Mouse (Mus musculus) limb, embryonic 14.5 days (tissue): ENCODE results near the gene Gtf2f1. TPM values are rescaled to one million over a fixed set of nuclear protein-coding genes. Genes with fewer than 3 reads are reported as not detected.
"Not testable (repeated sequence)": the region's sequence is repeated elsewhere in the genome, so short reads cannot be mapped to it uniquely, and the experiment has no call there.

ENCODE experiments used
- ATAC-seq: fragments of 200-750 bp; cut with Nextera tagmentation; 2 replicates; pipeline ENCODE4 v1.8.0; 2017; ENCODE audit warnings: low read depth, moderate number of reproducible peaks, moderate TSS enrichment; ENCODE audit not compliant: low FRiP score
- DNase-seq: peaks from one replicate; pipeline ENCODE4 v3.0.0-alpha.2; 2015; ENCODE audit warnings: low spot score
- H3K27ac ChIP-seq: fragments of 300-500 bp; sonication (generic); replicated peaks from 2 replicates; pipeline ENCODE4 v1.5.1; 2014; ENCODE audit warnings: low read depth, mild to moderate bottlenecking, low read length, moderate library complexity, mixed read lengths
- H3K27me3 ChIP-seq: fragments of 300-500 bp; sonication (generic); 2 replicates; pipeline ENCODE4 v1.6.1; 2014; ENCODE audit warnings: low read length, mixed read lengths; ENCODE audit not compliant: control insufficient read depth, insufficient read depth
- H3K36me3 ChIP-seq: fragments of 300-500 bp; sonication (generic); 2 replicates; pipeline ENCODE4 v1.6.1; 2014; ENCODE audit warnings: mild to moderate bottlenecking, low read length, moderate library complexity, mixed read lengths; ENCODE audit not compliant: control insufficient read depth, insufficient read depth
- H3K4me1 ChIP-seq: fragments of 300-500 bp; sonication (generic); 2 replicates; pipeline ENCODE4 v1.6.1; 2014; ENCODE audit warnings: antibody characterized with exemption, low read length, mixed read lengths; ENCODE audit not compliant: control insufficient read depth, insufficient read depth
- H3K4me2 ChIP-seq: fragments of 300-500 bp; sonication (generic); replicated peaks from 2 replicates; pipeline ENCODE4 v1.6.1; 2014; ENCODE audit warnings: low read depth, mild to moderate bottlenecking, low read length, moderate library complexity; ENCODE audit not compliant: severe bottlenecking
- H3K4me3 ChIP-seq: fragments of 300-500 bp; sonication (generic); replicated peaks from 2 replicates; pipeline ENCODE4 v1.5.1; 2014; ENCODE audit warnings: low read length
- H3K9ac ChIP-seq: fragments of 300-500 bp; sonication (generic); 2 replicates; pipeline ENCODE4 v1.6.1; 2014; ENCODE audit warnings: mild to moderate bottlenecking, low read depth, low read length, moderate library complexity; ENCODE audit not compliant: severe bottlenecking
- H3K9me3 ChIP-seq: fragments of 300-500 bp; sonication (generic); 2 replicates; pipeline ENCODE4 v1.6.1; 2016; ENCODE audit warnings: low read length; ENCODE audit not compliant: control insufficient read depth
- POLR2A ChIP-seq: fragments of 200-500 bp; IDR thresholded peaks from 2 replicates; pipeline ENCODE4 v1.8.0; 2012; ENCODE audit warnings: inconsistent platforms, mild to moderate bottlenecking, moderate library complexity, borderline replicate concordance; ENCODE audit not compliant: insufficient read depth, insufficient read length; ENCODE audit errors: extremely low read depth
- WGBS: fragments of 180-500 bp; shearing (Covaris S2); extraction: QIAGEN DNeasy Blood & Tissue Kit; methylation state at CpG from one replicate; pipeline ENCODE4 v1.1.7; 2014; 5-methylcytosine and 5-hydroxymethylcytosine counted together
- polyA plus RNA-seq, 2 experiments: library from polyadenylated mRNA; depleted of rRNA in 1 of 2; stranded (reverse) in 1 of 2; unstranded in 1 of 2; fragments of >200 nt; fragmentation: Nextera tagmentation in 1 of 2; extraction: Ambion mirVana in 1 of 2; gene quantifications; 2 replicates each; pipeline versions ENCODE4 v1.2.1 to v1.2.3; 2012 to 2014

The Gtf2f1 gene
- polyA plus RNA-seq, 2 experiments, result 54.1 to 68.5 TPM

DNA sequence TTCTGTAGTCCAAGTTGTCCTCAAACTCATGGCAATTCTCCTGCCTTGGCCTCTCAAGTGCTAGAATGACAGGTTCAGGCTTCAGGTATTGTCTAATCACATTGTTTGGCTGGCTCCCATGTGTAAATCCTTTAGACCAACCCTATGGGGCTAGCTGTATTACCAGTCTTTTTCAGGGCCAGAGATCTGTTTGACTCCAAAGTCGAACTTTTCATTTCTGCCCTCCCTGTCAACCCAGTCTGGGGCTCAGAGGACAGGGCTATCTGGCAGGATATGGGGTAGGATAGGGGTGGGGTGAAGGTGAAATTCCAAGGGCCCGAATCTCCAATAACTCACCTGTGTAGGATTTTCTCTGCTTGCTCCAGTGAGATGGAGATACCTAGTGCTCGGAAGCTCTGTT lies 45.2 kb upstream of the Gtf2f1 start:
- ATAC-seq (no peak), DNase-seq (no peak)
- Histone ChIP-seq H3K36me3 (0 out of 2 replicates have a peak, but pooled peaks cover 9% of the 10 kb centered on the region), H3K9me3 (no peaks in the 10 kb centered on the region), H3K27ac (no peak overlapping the region), H3K9ac (no peak overlapping the region), H3K4me1 (0 out of 2 replicates have a peak, but pooled peaks cover 7% of the 10 kb centered on the region), H3K4me2 (no peak overlapping the region), H3K27me3 (peaks cover 4% of the 10 kb centered on the region), H3K4me3 (no peak overlapping the region)
- 90% methylated on average over 3 of the region's 3 CpGs for WGBS
- no peak for TF ChIP-seq POLR2A

DNA sequence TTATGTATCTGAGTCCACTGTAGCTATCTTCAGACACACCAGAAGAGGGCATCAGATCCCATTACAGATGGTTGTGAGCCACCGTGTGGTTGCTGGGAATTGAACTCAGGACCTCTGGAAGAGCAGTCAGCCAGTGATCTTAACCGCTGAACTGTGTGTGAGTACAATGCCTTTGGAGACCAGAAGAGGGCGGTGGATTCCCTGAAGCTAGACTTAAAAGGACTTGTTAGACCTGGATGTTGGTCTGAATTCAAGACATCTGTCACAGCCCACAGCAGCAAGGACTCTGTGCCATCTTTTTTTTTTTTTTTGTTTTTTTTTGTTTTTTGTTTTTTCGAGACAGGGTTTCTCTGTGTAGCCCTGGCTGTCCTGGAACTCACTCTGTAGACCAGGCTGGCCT lies 40.6 kb upstream of the Gtf2f1 start:
- H3K27me3 ChIP-seq, ATAC-seq, H3K27ac ChIP-seq, H3K9ac ChIP-seq, DNase-seq, H3K4me3 ChIP-seq, H3K4me2 ChIP-seq, H3K9me3 ChIP-seq, H3K36me3 ChIP-seq, H3K4me1 ChIP-seq: not testable (repeated sequence)
- WGBS, result 88% methylated on average over 3 of the region's 4 CpGs

DNA sequence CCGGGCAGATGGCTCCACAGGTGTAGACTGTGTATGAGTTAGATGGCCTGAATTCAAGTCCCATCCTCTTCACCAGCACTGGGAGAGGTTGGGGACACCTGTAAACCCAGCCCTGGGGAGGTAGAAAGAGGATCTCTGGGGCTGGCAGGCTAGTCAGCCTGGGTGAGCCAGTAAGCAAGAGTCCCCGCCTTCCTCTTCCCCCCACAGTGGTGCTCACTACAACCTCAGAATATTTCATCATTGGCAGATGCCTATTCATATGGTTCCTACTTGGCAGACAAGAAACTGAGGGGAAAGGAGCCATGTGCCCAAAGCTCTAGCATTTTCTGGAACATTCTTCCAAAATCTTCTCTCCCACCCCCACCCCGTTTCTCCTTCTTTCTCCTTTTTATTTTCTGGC lies 37.7 kb upstream of the Gtf2f1 start:
- Histone ChIP-seq H3K9me3 (no peaks in the 10 kb centered on the region), H3K27me3 (no peaks in the 10 kb centered on the region), H3K4me1 (no peaks in the 10 kb centered on the region), H3K27ac (no peak overlapping the region), H3K4me3 (no peak overlapping the region), H3K9ac (no peak overlapping the region), H3K36me3 (peaks cover 9% of the 10 kb centered on the region), H3K4me2 (no peak overlapping the region)
- no peak for ATAC-seq
- no peak for DNase-seq
- WGBS, result 100% methylated on average over 3 of the region's 3 CpGs
- TF ChIP-seq POLR2A, result no peak

DNA sequence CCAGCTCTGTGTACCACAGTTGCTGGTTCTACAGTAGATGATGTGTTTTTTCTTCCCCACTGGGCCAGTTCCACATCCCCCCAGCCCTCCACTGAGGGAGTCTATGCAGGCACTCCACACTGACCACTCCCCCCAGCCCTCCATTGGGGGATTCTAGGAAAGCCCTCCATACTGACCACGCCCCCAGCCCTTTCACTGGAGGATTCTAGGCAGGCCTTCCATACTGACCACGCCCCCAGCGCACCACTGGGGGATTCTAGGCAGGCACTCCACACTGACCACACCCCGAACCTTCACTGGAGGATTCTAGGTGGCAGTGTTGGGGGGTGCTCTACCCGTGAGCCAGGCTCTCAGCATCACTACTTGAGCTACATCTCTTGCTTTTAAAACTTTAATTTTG lies 36.3 kb upstream of the Gtf2f1 start:
- ATAC-seq, result no peak
- 27% methylated on average over 5 of the region's 5 CpGs for WGBS
- Histone ChIP-seq H3K9me3 (no peaks in the 10 kb centered on the region), H3K4me1 (no peaks in the 10 kb centered on the region), H3K9ac (no peak overlapping the region), H3K36me3 (no peaks in the 10 kb centered on the region; the same call in none of the 2 replicates), H3K27ac (no peak overlapping the region), H3K4me3 (no peak overlapping the region), H3K27me3 (no peaks in the 10 kb centered on the region), H3K4me2 (no peak overlapping the region)
- TF ChIP-seq POLR2A, result no peak
- DNase-seq, result no peak

DNA sequence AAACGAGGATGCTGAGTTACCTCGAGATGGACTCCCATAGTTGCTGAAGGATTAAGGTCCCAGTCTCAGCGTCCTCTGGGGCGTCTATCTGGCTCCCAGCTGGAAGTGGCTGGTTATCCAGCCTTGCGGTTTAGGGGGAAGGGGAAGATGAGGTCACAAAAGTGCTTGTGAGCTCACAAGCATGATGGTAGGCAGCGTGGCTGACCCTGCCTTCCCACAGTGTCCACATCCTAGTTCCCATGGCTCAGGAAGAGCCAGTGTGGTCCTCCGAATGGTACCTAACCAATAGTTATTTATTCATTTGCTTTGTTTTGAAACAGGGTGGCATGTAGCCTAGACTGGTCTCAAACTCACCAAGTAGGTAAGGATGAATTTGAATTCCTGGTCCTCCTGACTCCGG lies 30.5 kb upstream of the Gtf2f1 start, which contains the start of gene Slc25a41:
Gene Slc25a41, minus strand, starts transcription at position 101 of the 400 bp plus-strand sequence.
- TF ChIP-seq POLR2A, result no peak
- DNase-seq, result no peak
- WGBS, result 67% methylated on average over 8 of the region's 8 CpGs
- Histone ChIP-seq H3K4me1 (no peaks in the 10 kb centered on the region), H3K27ac (no peak within 1 kb of the TSS), H3K4me2 (no peak within 1 kb of the TSS), H3K9ac (no peak within 1 kb of the TSS), H3K9me3 (no peaks in the 10 kb centered on the region), H3K4me3 (no peak within 1 kb of the TSS), H3K36me3 (no peaks in the 10 kb centered on the region), H3K27me3 (peaks cover 3% of the 10 kb centered on the region; the same call in 1 of the 2 replicates)
- ATAC-seq, result no peak

DNA sequence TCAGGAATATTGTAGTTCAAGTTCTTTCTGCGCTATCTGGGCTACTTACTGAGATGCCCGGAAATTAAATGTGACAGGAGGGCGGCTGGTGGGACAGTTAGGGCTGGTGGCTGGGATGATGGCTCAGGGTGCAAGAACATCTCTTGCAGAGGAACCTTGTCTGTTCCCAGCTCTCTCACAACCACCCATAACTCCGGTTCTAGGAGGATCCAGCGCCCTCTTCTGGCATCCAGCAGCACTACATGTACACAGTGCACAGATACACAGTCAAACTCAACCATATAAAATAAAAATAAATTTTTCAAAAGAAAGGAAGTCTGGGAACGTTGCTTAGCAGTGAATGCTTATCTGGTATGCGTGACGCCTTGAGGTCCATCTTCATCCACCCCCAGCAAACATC lies 27.9 kb upstream of the Gtf2f1 start:
- no peaks in the 10 kb centered on the region for H3K9me3 ChIP-seq
- H3K27me3 ChIP-seq, result peaks cover 3% of the 10 kb centered on the region; the same call in 1 of the 2 replicates
- WGBS, result 37% methylated on average over 8 of the region's 8 CpGs
- no peak for TF ChIP-seq POLR2A
- H3K4me1 ChIP-seq, result no peaks in the 10 kb centered on the region
- H3K4me3 ChIP-seq, result no peak overlapping the region
- H3K9ac ChIP-seq, result no peak overlapping the region
- no peaks in the 10 kb centered on the region for H3K36me3 ChIP-seq
- ATAC-seq, result no peak
- H3K4me2 ChIP-seq, result no peak overlapping the region
- no peak overlapping the region for H3K27ac ChIP-seq
- DNase-seq, result no peak
